In genomic region chr11:117832086-117832969, GRCm38 (mm10) we compare ENCODE assay signal across 1 mouse cellular context.
TF ChIP-seq lines count a peak whose summit lies in the region.

No protein-coding gene starts in this region.

TF ChIP-seq in CH12.LX, 34 proteins besides CTCF, POLR2A, EP300 and RAD21:
- TF ChIP-seq ZNF384 (IDR thresholded peaks at IDR 0.05; ENCODE audit: low read depth, low read length), result no peak
- no peak for TF ChIP-seq USF1 (IDR thresholded peaks at IDR 0.05; ENCODE audit: low read depth, low read length)
- TF ChIP-seq CHD2 (IDR thresholded peaks at IDR 0.05; ENCODE audit: low read length), result peak; percentile 72; the same call in 1 of the 2 replicates
- TF ChIP-seq CHD1 (IDR thresholded peaks at IDR 0.05; ENCODE audit: low read depth, low read length), result no peak
- TF ChIP-seq BHLHE40 (IDR thresholded peaks at IDR 0.05; ENCODE audit: low read depth, low read length), result peak; percentile 62; the same call in 1 of the 2 replicates
- TF ChIP-seq TCF12 (IDR thresholded peaks at IDR 0.05; ENCODE audit: low read depth, low read length), result peak; percentile 38; the same call in 1 of the 2 replicates
- TF ChIP-seq ZC3H11A (IDR thresholded peaks at IDR 0.05; ENCODE audit: low read depth, low read length), result no peak
- peak; percentile 47; the same call in 1 of the 2 replicates for TF ChIP-seq POLR2AphosphoS2 (IDR thresholded peaks at IDR 0.05; ENCODE audit: low read depth, low read length)
- TF ChIP-seq NELFE (IDR thresholded peaks at IDR 0.05; ENCODE audit: low read depth, low read length), result peak; percentile 43; the same call in 1 of the 2 replicates
- TF ChIP-seq MYC (IDR thresholded peaks at IDR 0.05; ENCODE audit: low read depth, low read length), result peak; percentile 87; the same call in 1 of the 2 replicates
- TF ChIP-seq RCOR1 (conservative IDR thresholded peaks at IDR 0.05; ENCODE audit: low read depth, low read length), result no peak
- TF ChIP-seq ETS1 (conservative IDR thresholded peaks at IDR 0.05; ENCODE audit: low read depth, low read length), result peak; percentile 67; the same call in 1 of the 2 replicates
- peak; percentile 54 for TF ChIP-seq HCFC1 (IDR thresholded peaks at IDR 0.05; ENCODE audit: low read depth, low read length)
- TF ChIP-seq ZMIZ1 (IDR thresholded peaks at IDR 0.05; ENCODE audit: low read depth, low read length), result peak; percentile 22
- TF ChIP-seq JUN (IDR thresholded peaks at IDR 0.05; ENCODE audit: insufficient read depth, low read depth, low read length), result no peak
- TF ChIP-seq TBP (conservative IDR thresholded peaks at IDR 0.05; ENCODE audit: low read depth, low read length), result peak; percentile 78; the same call in 1 of the 2 replicates
- no peak for TF ChIP-seq NRF1 (IDR thresholded peaks at IDR 0.05; ENCODE audit: low read depth, low read length)
- TF ChIP-seq MEF2A (IDR thresholded peaks at IDR 0.05; ENCODE audit: borderline replicate concordance, low read depth, low read length), result peak; percentile 27; the same call in 1 of the 2 replicates
- peak; percentile 81 for TF ChIP-seq MAX (IDR thresholded peaks at IDR 0.05; ENCODE audit: low read length)
- peak; percentile 77; the same call in 1 of the 2 replicates for TF ChIP-seq MAZ (IDR thresholded peaks at IDR 0.05; ENCODE audit: low read depth, low read length)
- TF ChIP-seq E2F4 (IDR thresholded peaks at IDR 0.05; ENCODE audit: insufficient replicate concordance, low read depth, low read length), result no peak
- TF ChIP-seq SIN3A (IDR thresholded peaks at IDR 0.05; ENCODE audit: low read length), result peak; percentile 99
- TF ChIP-seq USF2 (conservative IDR thresholded peaks at IDR 0.05; ENCODE audit: low read depth, low read length), result no peak; the same call in 1 of the 2 replicates
- 0 out of 2 replicates have a peak, but pooled peaks have one; percentile 59 for TF ChIP-seq UBTF (IDR thresholded peaks at IDR 0.05; ENCODE audit: low read depth, low read length)
- TF ChIP-seq ELF1 (IDR thresholded peaks at IDR 0.05; ENCODE audit: low read depth, low read length), result peak; percentile 69
- TF ChIP-seq MAFK (IDR thresholded peaks at IDR 0.05; ENCODE audit: insufficient replicate concordance, low read length), result no peak
- TF ChIP-seq MXI1 (IDR thresholded peaks at IDR 0.05; ENCODE audit: low read depth, low read length), result peak; percentile 90
- TF ChIP-seq KAT2A (IDR thresholded peaks at IDR 0.05; ENCODE audit: insufficient replicate concordance, low read length), result no peak
- TF ChIP-seq IRF4 (IDR thresholded peaks at IDR 0.05; ENCODE audit: low read depth, low read length), result peak; percentile 32; the same call in 1 of the 2 replicates
- no peak for TF ChIP-seq PAX5 (IDR thresholded peaks at IDR 0.05; ENCODE audit: low read length)
- no peak for TF ChIP-seq JUND (conservative IDR thresholded peaks at IDR 0.05; ENCODE audit: low read depth, low read length)
- TF ChIP-seq ZKSCAN1 (IDR thresholded peaks at IDR 0.05; ENCODE audit: borderline replicate concordance, low read depth, low read length), result no peak
- TF ChIP-seq SMC3 (IDR thresholded peaks at IDR 0.05; ENCODE audit: low read depth, low read length), result peak; percentile 63
- TF ChIP-seq GABPA (IDR thresholded peaks at IDR 0.05; ENCODE audit: insufficient replicate concordance, low read depth, low read length), result no peak
